Mouse (Mus musculus): Measurements from ENCODE around the gene Ncln. TPM values are rescaled to one million over a fixed set of nuclear protein-coding genes. Genes with fewer than 3 reads are reported as not detected.

Ncln gene
- 36.8 and 52.0 TPM in 2 replicates for polyA plus RNA-seq (2014; fragmentation: Nextera tagmentation; extraction: Ambion mirVana)

DNA sequence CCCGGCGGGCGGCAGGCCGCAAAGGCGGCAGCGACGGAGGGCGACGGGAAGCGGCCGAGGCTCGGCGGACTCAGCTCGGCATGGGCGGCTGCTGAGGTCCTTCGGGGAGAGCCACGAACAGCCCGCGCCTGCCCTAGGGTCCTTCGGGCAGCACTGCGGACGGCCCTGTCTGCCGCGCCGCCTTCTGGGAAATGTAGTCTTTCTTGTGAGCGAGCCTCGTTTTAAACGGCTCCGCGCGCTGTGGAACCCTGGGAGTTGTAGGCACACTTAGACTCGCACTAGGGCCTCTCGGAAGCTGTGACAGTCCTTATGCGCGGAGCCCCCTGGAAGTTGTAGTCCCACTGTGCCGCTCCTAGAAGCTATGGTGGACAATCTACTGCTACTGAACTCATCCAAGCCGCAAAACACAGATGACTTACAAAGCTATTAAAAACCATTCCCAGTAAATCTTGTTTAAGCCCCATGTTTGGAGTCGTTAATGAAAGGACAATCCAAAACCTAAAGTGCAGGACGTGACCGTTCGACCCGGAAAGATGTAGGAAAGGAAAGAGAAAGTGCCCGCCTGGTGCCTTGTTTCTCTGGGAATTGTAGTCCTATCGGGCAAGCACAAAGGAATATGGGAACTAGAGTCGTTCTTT, at the start of gene Ncln:
TSS of gene Ncln (minus strand) at position 129 of the 638 bp plus-strand sequence.
- no peaks in the 10 kb centered on the region for H3K27me3 ChIP-seq (replicated peaks; ENCODE audit: control insufficient read depth, insufficient read depth, low read length)
- peak within 1 kb of the TSS; percentile 84 for H3K4me3 ChIP-seq (ENCODE audit: low read depth, low read length)
- H3K36me3 ChIP-seq (ENCODE audit: control insufficient read depth, insufficient read depth, low read length) = peaks cover 19% of the 10 kb centered on the region
- H3K9ac ChIP-seq (ENCODE audit: low read length) = peak within 1 kb of the TSS; percentile 82
- ATAC-seq = peak; percentile 98
- under 1% methylated on average over 43 of the region's 45 CpGs for whole genome bisulfite sequencing
- H3K27ac ChIP-seq (ENCODE audit: low read depth, low read length) = peak within 1 kb of the TSS; percentile 15; the same call in 1 of the 2 replicates
- H3K9me3 ChIP-seq (replicated peaks; ENCODE audit: control insufficient read depth, low read length) = no peaks in the 10 kb centered on the region
- H3K4me2 ChIP-seq (ENCODE audit: low read length) = peak within 1 kb of the TSS; percentile 97
- H3K4me1 ChIP-seq (ENCODE audit: control insufficient read depth, insufficient read depth, low read length) = peaks cover 15% of the 10 kb centered on the region
- DNase-seq (ENCODE audit: low spot score) = peak; percentile 100

DNA sequence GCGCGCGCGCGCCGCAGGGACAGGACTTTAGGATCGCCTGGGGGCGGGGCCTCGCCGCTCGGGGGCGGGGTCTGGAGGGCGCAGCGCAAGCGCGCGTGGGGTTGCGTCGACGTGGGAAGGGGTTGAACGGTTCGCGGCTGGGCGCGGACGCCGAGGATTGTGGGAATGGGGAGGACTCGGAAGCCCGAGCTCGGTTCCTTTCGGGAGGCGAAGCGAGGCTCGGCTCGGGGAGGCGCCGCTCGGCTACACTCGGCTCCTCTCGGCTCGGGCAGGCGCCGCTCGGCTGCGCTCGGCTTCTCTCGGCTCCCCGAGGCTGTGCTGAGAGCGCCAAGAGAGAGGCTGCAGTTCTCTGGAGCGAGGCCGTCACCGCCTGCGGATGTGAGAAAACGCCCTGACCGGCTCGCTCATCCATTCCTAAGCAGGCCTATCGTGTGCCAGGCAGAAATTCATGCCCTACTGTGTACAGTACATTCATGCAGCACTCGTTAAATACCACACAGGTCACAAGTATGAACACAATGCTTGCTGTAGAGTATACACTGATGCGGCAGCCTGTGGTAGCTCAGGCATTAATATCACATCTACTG, 49.1 kb upstream of the Ncln start, which contains the start of gene Gna11:
TSS of gene Gna11 (minus strand) at position 30 of the 587 bp plus-strand sequence.
- no peaks in the 10 kb centered on the region for H3K36me3 ChIP-seq (ENCODE audit: control insufficient read depth, insufficient read depth, low read length)
- peak; percentile 97 for ATAC-seq

DNA sequence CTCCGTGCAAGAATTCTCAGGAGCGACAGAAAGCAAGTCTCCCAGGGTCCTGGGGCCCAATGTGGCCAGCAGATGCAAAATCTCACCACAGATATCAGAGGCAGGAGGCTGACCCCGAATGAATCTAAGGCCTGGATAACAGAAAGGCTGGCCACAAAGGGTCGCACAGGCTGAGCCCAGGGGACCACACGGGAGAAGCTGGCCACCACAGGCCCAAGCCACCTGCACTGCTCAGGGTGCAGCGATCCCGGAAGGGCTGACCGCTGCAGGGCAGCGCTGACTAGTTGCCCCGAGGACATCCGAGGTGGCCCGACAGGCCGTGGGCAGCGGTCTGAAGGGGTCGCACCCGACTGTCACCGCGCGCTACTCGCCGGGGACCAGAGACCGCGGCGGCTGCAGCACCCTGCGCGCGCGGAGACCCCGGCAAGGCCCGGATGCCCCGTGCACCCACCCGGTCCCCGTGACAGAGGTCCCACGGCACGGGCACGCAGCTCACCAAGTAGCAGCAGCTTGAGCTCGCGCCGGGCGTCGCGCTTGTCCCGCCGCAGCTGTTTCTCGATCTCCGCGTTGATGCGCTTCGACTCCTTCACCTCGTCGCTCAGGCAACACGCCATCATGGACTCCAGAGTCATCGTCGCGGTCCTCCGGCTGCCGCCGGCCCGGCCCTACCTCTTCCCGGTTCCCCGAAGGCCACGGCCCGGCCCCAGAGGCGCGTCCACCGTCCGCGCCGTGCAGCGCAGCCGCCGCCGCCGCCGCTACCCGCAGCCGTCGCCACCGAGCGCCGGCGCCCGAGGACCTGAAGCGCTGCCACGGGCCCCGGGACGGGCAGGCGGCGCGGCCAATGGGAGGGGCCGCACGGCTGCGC, 48.3 kb upstream of the Ncln start:
- Histone ChIP-seq H3K27me3 (replicated peaks; ENCODE audit: control insufficient read depth, insufficient read depth, low read length) (no peaks in the 10 kb centered on the region), H3K9ac (ENCODE audit: low read length) (peak overlapping the region; percentile 95), H3K4me1 (ENCODE audit: control insufficient read depth, insufficient read depth, low read length) (peaks cover 12% of the 10 kb centered on the region), H3K4me2 (ENCODE audit: low read length) (peak overlapping the region; percentile 99), H3K27ac (ENCODE audit: low read depth, low read length) (peak overlapping the region; percentile 75), H3K9me3 (replicated peaks; ENCODE audit: control insufficient read depth, low read length) (no peaks in the 10 kb centered on the region), H3K36me3 (ENCODE audit: control insufficient read depth, insufficient read depth, low read length) (peaks cover 4% of the 10 kb centered on the region; the same call in 1 of the 2 replicates), H3K4me3 (ENCODE audit: low read depth, low read length) (peak overlapping the region; percentile 94)
- WGBS = under 1% methylated on average over 89 of the region's 93 CpGs
- peak; percentile 5 for ATAC-seq
- DNase-seq (ENCODE audit: low spot score) = no peak

More for the DNA sequence above, 49.1 kb upstream of the Ncln start, which contains the start of gene Gna11:
- peak within 1 kb of the TSS; percentile 94 for H3K4me3 ChIP-seq (ENCODE audit: low read depth, low read length)
- no peaks in the 10 kb centered on the region for H3K9me3 ChIP-seq (replicated peaks; ENCODE audit: control insufficient read depth, low read length)
- H3K4me1 ChIP-seq (ENCODE audit: control insufficient read depth, insufficient read depth, low read length) = peaks cover 12% of the 10 kb centered on the region
- peak within 1 kb of the TSS; percentile 81 for H3K27ac ChIP-seq (ENCODE audit: low read depth, low read length)
- H3K4me2 ChIP-seq (ENCODE audit: low read length) = peak within 1 kb of the TSS; percentile 99
- H3K9ac ChIP-seq (ENCODE audit: low read length) = peak within 1 kb of the TSS; percentile 95
- WGBS = 1% methylated on average over 58 of the region's 59 CpGs
- peak; percentile 100 for DNase-seq (ENCODE audit: low spot score)
- H3K27me3 ChIP-seq (replicated peaks; ENCODE audit: control insufficient read depth, insufficient read depth, low read length) = no peaks in the 10 kb centered on the region

DNA sequence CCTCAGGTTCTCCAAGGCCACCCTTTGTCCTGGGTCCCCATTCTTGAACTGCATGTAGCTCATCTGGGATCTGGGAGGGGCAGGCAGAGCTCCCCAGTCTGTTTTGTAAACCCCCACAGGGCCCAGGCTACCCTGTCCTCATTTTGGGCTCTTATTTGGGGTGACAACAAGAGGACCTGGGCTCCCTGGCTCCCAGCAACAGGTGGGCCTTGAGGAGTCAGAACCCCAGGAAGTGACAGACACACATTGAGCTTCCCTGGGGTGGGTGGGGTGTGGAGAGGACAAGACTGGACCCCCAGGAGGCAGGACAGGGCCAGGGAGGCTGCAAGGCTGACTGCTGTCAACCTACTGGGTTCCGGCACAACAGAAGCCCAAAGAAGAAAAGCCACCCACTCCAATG, 47.4 kb upstream of the Ncln start:
- Histone ChIP-seq H3K4me1 (ENCODE audit: control insufficient read depth, insufficient read depth, low read length) (peaks cover 12% of the 10 kb centered on the region), H3K9me3 (replicated peaks; ENCODE audit: control insufficient read depth, low read length) (no peaks in the 10 kb centered on the region), H3K4me2 (ENCODE audit: low read length) (peak overlapping the region; percentile 99), H3K4me3 (ENCODE audit: low read depth, low read length) (peak overlapping the region; percentile 94), H3K27me3 (replicated peaks; ENCODE audit: control insufficient read depth, insufficient read depth, low read length) (no peaks in the 10 kb centered on the region), H3K9ac (ENCODE audit: low read length) (peak overlapping the region; percentile 95), H3K36me3 (ENCODE audit: control insufficient read depth, insufficient read depth, low read length) (peaks cover 9% of the 10 kb centered on the region; the same call in 1 of the 2 replicates), H3K27ac (ENCODE audit: low read depth, low read length) (no peak overlapping the region)
- ATAC-seq = no peak
- 81% methylated on average over 1 of the region's 1 CpGs for WGBS
- no peak for DNase-seq (ENCODE audit: low spot score)

DNA sequence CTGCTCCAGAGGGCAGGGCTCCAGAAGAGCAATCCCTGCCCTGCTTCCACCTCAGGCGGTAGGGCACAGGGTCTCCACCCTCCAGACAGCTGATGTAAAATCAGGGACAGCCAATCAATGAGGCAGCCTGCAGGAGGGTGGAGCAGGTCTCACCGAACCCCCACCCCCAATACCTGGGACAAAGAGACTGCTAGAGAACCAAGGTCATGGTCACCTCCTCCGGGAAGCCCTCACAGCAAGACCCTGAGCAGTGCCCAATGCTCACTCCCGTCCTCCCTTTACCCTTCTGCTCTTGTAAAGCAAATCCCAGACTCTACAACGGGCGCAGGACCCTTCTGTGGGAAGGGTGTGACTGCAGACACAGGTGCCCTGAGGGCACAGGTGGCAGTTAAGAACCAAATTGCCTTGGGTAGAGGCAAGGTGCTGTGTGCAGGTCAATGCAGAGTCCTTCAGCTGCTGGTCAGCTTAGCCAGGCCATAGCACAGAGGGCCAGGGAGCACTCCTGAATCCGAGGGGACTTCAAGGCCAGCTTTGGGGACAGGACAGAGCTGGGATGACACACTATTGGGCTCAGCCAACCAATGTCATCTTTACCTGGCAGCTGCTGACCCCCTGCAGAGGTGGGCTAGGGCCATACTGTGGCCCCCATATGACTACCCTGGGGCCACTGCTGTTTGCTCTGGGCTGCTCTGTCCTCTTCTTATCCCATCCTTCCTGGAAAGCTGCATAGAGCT, 46.7 kb upstream of the Ncln start:
- Histone ChIP-seq H3K27me3 (replicated peaks; ENCODE audit: control insufficient read depth, insufficient read depth, low read length) (no peaks in the 10 kb centered on the region), H3K4me3 (ENCODE audit: low read depth, low read length) (peak overlapping the region; percentile 94), H3K4me2 (ENCODE audit: low read length) (peak overlapping the region; percentile 99), H3K36me3 (ENCODE audit: control insufficient read depth, insufficient read depth, low read length) (peaks cover 12% of the 10 kb centered on the region; the same call in 1 of the 2 replicates), H3K27ac (ENCODE audit: low read depth, low read length) (no peak overlapping the region), H3K9ac (ENCODE audit: low read length) (peak overlapping the region; percentile 95; the same call in 1 of the 2 replicates), H3K4me1 (ENCODE audit: control insufficient read depth, insufficient read depth, low read length) (peaks cover 12% of the 10 kb centered on the region), H3K9me3 (replicated peaks; ENCODE audit: control insufficient read depth, low read length) (no peaks in the 10 kb centered on the region)
- no peak for DNase-seq (ENCODE audit: low spot score)
- 76% methylated on average over 7 of the region's 7 CpGs for WGBS
- no peak for ATAC-seq

DNA sequence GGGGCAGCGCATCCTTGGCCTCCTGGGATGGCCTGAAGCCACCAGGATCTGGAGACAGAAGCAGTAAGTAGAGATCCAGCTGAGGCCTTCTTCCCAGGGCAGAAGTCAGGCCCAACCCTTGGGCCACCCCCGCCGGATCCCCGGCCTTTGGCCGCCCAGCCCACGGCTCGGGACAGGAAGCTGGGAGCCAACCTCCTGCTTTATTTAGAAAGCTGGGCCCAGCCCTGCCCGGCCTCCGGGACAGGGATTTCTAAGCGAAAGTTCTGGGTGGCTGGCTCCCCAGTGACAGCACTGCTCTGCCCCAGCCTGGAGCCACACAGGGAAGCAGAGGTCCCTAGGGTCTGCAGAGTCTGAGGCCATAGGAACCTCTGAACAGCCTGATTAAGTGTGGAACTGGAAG, 45.6 kb upstream of the Ncln start:
- H3K4me3 ChIP-seq (ENCODE audit: low read depth, low read length) = no peak overlapping the region
- no peaks in the 10 kb centered on the region for H3K9me3 ChIP-seq (replicated peaks; ENCODE audit: control insufficient read depth, low read length)
- 83% methylated on average over 10 of the region's 10 CpGs for WGBS
- no peak overlapping the region for H3K4me2 ChIP-seq (ENCODE audit: low read length)
- H3K36me3 ChIP-seq (ENCODE audit: control insufficient read depth, insufficient read depth, low read length) = peaks cover 12% of the 10 kb centered on the region; the same call in 1 of the 2 replicates
- H3K27me3 ChIP-seq (replicated peaks; ENCODE audit: control insufficient read depth, insufficient read depth, low read length) = no peaks in the 10 kb centered on the region
- H3K9ac ChIP-seq (ENCODE audit: low read length) = no peak overlapping the region
- ATAC-seq = no peak
- no peak overlapping the region for H3K27ac ChIP-seq (ENCODE audit: low read depth, low read length)
- DNase-seq (ENCODE audit: low spot score) = no peak
- peaks cover 12% of the 10 kb centered on the region for H3K4me1 ChIP-seq (ENCODE audit: control insufficient read depth, insufficient read depth, low read length)

DNA sequence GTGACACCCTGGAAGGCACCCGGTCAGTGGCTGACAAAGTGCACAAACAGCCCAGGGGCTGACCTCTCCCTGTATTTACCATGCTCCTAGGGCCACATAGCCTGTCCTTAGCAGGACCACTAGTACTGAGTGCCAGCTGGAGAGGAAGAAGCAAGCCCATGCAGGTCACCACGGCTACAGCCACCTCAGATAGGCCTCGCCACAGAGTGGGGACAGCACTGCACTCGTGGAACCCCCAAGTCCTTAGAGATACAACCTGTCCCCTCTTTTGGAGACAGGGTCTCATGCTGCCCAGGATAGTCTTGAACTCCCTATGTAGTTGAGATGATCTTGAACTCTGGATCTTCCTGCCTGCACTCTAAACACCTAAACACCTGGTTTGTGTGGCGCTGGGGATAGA, 45.2 kb upstream of the Ncln start:
- Histone ChIP-seq H3K4me2 (ENCODE audit: low read length) (no peak overlapping the region), H3K4me3 (ENCODE audit: low read depth, low read length) (no peak overlapping the region), H3K4me1 (ENCODE audit: control insufficient read depth, insufficient read depth, low read length) (peaks cover 12% of the 10 kb centered on the region), H3K9ac (ENCODE audit: low read length) (no peak overlapping the region; the same call in 1 of the 2 replicates), H3K9me3 (replicated peaks; ENCODE audit: control insufficient read depth, low read length) (no peaks in the 10 kb centered on the region), H3K27me3 (replicated peaks; ENCODE audit: control insufficient read depth, insufficient read depth, low read length) (no peaks in the 10 kb centered on the region), H3K27ac (ENCODE audit: low read depth, low read length) (no peak overlapping the region), H3K36me3 (ENCODE audit: control insufficient read depth, insufficient read depth, low read length) (peaks cover 12% of the 10 kb centered on the region; the same call in 1 of the 2 replicates)
- 89% methylated on average over 5 of the region's 5 CpGs for WGBS
- no peak for ATAC-seq
- DNase-seq (ENCODE audit: low spot score) = no peak

DNA sequence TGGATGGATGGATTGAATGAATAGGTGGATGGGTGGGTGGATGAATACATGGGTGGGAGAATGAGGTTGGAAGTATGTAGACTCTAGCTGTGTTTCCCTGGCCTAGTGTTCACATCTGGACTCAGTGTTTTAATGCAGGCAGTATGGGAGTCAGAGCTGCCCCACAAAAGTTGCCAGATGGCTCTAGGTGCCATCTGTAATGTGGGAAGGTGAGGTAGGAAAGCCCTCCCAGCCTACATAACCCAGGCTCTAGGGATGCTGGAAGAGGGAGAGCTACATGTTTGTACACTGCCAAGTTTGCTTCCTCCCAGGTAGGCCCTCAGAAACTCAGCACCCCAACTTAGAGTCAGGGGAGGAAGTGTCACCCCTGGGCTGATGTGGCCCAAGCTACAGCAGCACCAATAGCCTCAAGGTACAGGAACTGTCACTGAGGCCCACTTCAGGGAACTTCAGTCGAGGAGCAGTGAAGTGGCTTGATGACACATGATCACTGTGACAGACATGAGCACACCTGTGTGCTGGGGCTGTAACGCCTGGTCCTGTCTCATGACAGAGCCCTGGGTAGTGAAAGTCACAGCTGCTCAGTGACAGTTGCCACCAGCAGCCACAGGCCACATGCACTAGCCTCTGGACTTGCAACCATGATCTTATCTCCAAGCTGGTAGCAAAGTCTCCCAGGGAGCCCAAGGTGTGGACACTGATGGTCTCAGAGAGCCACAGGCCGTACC, 42.3 kb upstream of the Ncln start:
- peaks cover 6% of the 10 kb centered on the region for H3K4me1 ChIP-seq (ENCODE audit: control insufficient read depth, insufficient read depth, low read length)
- H3K36me3 ChIP-seq (ENCODE audit: control insufficient read depth, insufficient read depth, low read length) = peaks cover 21% of the 10 kb centered on the region
- no peak overlapping the region for H3K4me3 ChIP-seq (ENCODE audit: low read depth, low read length)
- DNase-seq (ENCODE audit: low spot score) (no peak), ATAC-seq (no peak)
- H3K9ac ChIP-seq (ENCODE audit: low read length) = no peak overlapping the region
- no peaks in the 10 kb centered on the region for H3K27me3 ChIP-seq (replicated peaks; ENCODE audit: control insufficient read depth, insufficient read depth, low read length)
- whole genome bisulfite sequencing = 85% methylated on average over 3 of the region's 3 CpGs
- H3K4me2 ChIP-seq (ENCODE audit: low read length) = no peak overlapping the region
- no peaks in the 10 kb centered on the region for H3K9me3 ChIP-seq (replicated peaks; ENCODE audit: control insufficient read depth, low read length)
- no peak overlapping the region for H3K27ac ChIP-seq (ENCODE audit: low read depth, low read length)
